Mouse (Mus musculus) spleen, adult 2 months (tissue): ENCODE results near the gene Simc1. TPM values are rescaled to one million over a fixed set of nuclear protein-coding genes. Genes with fewer than 3 reads are reported as not detected.

ENCODE experiments used
- DNase-seq, 2 experiments: peaks; one replicate each; pipeline versions ENCODE4 v3.0.0 to v3.0.0-alpha.2; 2012 to 2021; ENCODE audit warnings: low spot score in 2 of 2, low read depth in 1 of 2
- H3K27ac ChIP-seq: fragments of 200-500 bp; 2 replicates; pipeline ENCODE4 v1.5.1; 2012; ENCODE audit warnings: low read length, inconsistent platforms; ENCODE audit not compliant: insufficient read depth
- H3K27me3 ChIP-seq: fragments of 200-500 bp; 2 replicates; pipeline ENCODE4 v1.6.1; 2012; ENCODE audit warnings: mild to moderate bottlenecking, moderate library complexity, low read length, inconsistent platforms; ENCODE audit not compliant: control insufficient read depth, insufficient read depth
- H3K36me3 ChIP-seq: fragments of 200-500 bp; 2 replicates; pipeline ENCODE4 v1.6.1; 2012; ENCODE audit warnings: mild to moderate bottlenecking, low read length, inconsistent platforms; ENCODE audit not compliant: control insufficient read depth, insufficient read depth
- H3K4me1 ChIP-seq: fragments of 200-500 bp; 2 replicates; pipeline ENCODE4 v1.6.1; 2011; ENCODE audit warnings: inconsistent platforms; ENCODE audit not compliant: control insufficient read depth, insufficient read depth, insufficient read length
- H3K4me3 ChIP-seq: fragments of 200-500 bp; 2 replicates; pipeline ENCODE4 v1.5.1; 2011; ENCODE audit warnings: mild to moderate bottlenecking, inconsistent platforms; ENCODE audit not compliant: insufficient read depth, insufficient read length; ENCODE audit errors: extremely low read depth
- CTCF ChIP-seq: fragments of 200-500 bp; IDR thresholded peaks from 2 replicates; pipeline ENCODE4 v1.5.1; 2011; ENCODE audit warnings: mild to moderate bottlenecking, inconsistent platforms; ENCODE audit not compliant: insufficient read depth, insufficient read length, insufficient replicate concordance; ENCODE audit errors: extremely low read depth
- POLR2A ChIP-seq: fragments of 200-500 bp; IDR thresholded peaks from 2 replicates; pipeline ENCODE4 v1.6.1; 2011; ENCODE audit warnings: low read depth, low read length, inconsistent platforms
- WGBS: fragments of 180-500 bp; shearing (Covaris S2); methylation state at CpG from one replicate; pipeline ENCODE4 v1.1.7; 2018; 5-methylcytosine and 5-hydroxymethylcytosine counted together
- polyA plus RNA-seq: library from polyadenylated mRNA; depleted of rRNA; stranded (reverse); fragments of >200 nt; gene quantifications from 2 replicates; pipeline ENCODE4 v1.2.3, GENCODE M21; 2012

The Simc1 gene
- polyA plus RNA-seq, 1 experiment = 7.3 TPM

- WGBS = 90% methylated on average over 10 of the region's 10 CpGs
- Histone ChIP-seq H3K4me1 (peaks cover 13% of the 10 kb centered on the region; the same call in 1 of the 2 replicates), H3K36me3 (peaks cover 19% of the 10 kb centered on the region), H3K4me3 (no peak overlapping the region), H3K27me3 (no peaks in the 10 kb centered on the region), H3K27ac (no peak overlapping the region)
- TF ChIP-seq POLR2A = no peak
- TF ChIP-seq CTCF = no peak
- no peak for DNase-seq
These were observed 78.5 kb downstream of the Simc1 start for GRCm38 (mm10) chr13:54582126-54582525.

GRCm38 (mm10) chr13:54582860-54583259 is 79.3 kb downstream of the Simc1 start:
- WGBS = 94% methylated on average over 5 of the region's 5 CpGs
- Histone ChIP-seq H3K27ac (no peak overlapping the region), H3K4me1 (peaks cover 8% of the 10 kb centered on the region; the same call in 1 of the 2 replicates), H3K36me3 (peaks cover 19% of the 10 kb centered on the region), H3K4me3 (no peak overlapping the region), H3K27me3 (no peaks in the 10 kb centered on the region)
- TF ChIP-seq POLR2A (no peak), CTCF (no peak)
- no peak for DNase-seq

- Histone ChIP-seq H3K27ac (no peak overlapping the region), H3K36me3 (peaks cover 18% of the 10 kb centered on the region)
- WGBS = 91% methylated on average over 11 of the region's 11 CpGs
These were observed 82.3 kb downstream of the Simc1 start for GRCm38 (mm10) chr13:54585831-54586230.

GRCm38 (mm10) chr13:54589414-54589995 is 85.9 kb downstream of the Simc1 start:
- TF ChIP-seq CTCF (no peak), POLR2A (no peak)
- WGBS = under 1% methylated on average over 24 of the region's 24 CpGs
- H3K27me3 ChIP-seq = no peaks in the 10 kb centered on the region
- H3K4me1 ChIP-seq = 0 out of 2 replicates have a peak, but pooled peaks cover 5% of the 10 kb centered on the region
- H3K27ac ChIP-seq = peak overlapping the region; percentile 24; the same call in 1 of the 2 replicates
- peaks cover 10% of the 10 kb centered on the region for H3K36me3 ChIP-seq
- no peak for DNase-seq
- H3K4me3 ChIP-seq = peak overlapping the region; percentile 85

More at GRCm38 (mm10) chr13:54585831-54586230, 82.3 kb downstream of the Simc1 start:
- Histone ChIP-seq H3K4me1 (peaks cover under 1% of the 10 kb centered on the region; the same call in 1 of the 2 replicates), H3K27me3 (no peaks in the 10 kb centered on the region), H3K4me3 (no peak overlapping the region)
- no peak for DNase-seq
- TF ChIP-seq CTCF = no peak
- TF ChIP-seq POLR2A = no peak

- no peaks in the 10 kb centered on the region for H3K27me3 ChIP-seq
- H3K27ac ChIP-seq = peak within 1 kb of the TSS; percentile 57
- under 1% methylated on average over 51 of the region's 51 CpGs for WGBS
- peaks cover 5% of the 10 kb centered on the region for H3K36me3 ChIP-seq
- peak within 1 kb of the TSS; percentile 85 for H3K4me3 ChIP-seq
- TF ChIP-seq POLR2A = peak; percentile 4; the same call in 1 of the 2 replicates
- TF ChIP-seq CTCF = no peak
- H3K4me1 ChIP-seq = 0 out of 2 replicates have a peak, but pooled peaks cover 5% of the 10 kb centered on the region
- peak; percentile 94 to 96 for DNase-seq
These were observed 86.7 kb downstream of the Simc1 start, which contains the start of the genes Nop16 and Higd2a for GRCm38 (mm10) chr13:54589996-54590951. Gene Nop16, minus strand, starts transcription at chr13:54590090. Gene Higd2a, plus strand, starts transcription at chr13:54590207.

- Histone ChIP-seq H3K27ac (no peak overlapping the region), H3K4me1 (0 out of 2 replicates have a peak, but pooled peaks cover 5% of the 10 kb centered on the region), H3K4me3 (no peak overlapping the region), H3K36me3 (no peaks in the 10 kb centered on the region), H3K27me3 (no peaks in the 10 kb centered on the region)
- TF ChIP-seq POLR2A = no peak
- no peak for TF ChIP-seq CTCF
- no peak for DNase-seq
- 81% methylated on average over 8 of the region's 8 CpGs for WGBS
These were observed 88.3 kb downstream of the Simc1 start for GRCm38 (mm10) chr13:54591776-54592356.
